Mouse (Mus musculus) activated CD4-positive, CD25-positive, alpha-beta regulatory T cell (primary cell): ENCODE results near the gene Mob3c. TPM values are rescaled to one million over a fixed set of nuclear protein-coding genes. Genes with fewer than 3 reads are reported as not detected.

ENCODE experiments used
- polyA plus RNA-seq, 2 experiments: library from polyadenylated mRNA; unstranded; fragments of 100-300 nt; shearing (Covaris generic); gene quantifications; one replicate each; pipeline ENCODE4 v1.2.1; 2017

Mob3c gene
- 10 to 100 TPM; 26.9 to 27.0 TPM for polyA plus RNA-seq

GRCm38 (mm10) chr4:115827888-115828571 is at the start of gene Mob3c:
Gene Mob3c (plus strand): TSS chr4:115828092.

GRCm38 (mm10) chr4:115780918-115781317 is 47.0 kb upstream of the Mob3c start, which contains the start of gene Tex38:
Gene Tex38 (minus strand): TSS chr4:115781018.

GRCm38 (mm10) chr4:115784769-115785510 is 43.0 kb upstream of the Mob3c start, which contains the start of gene Atpaf1:
Gene Atpaf1 (plus strand): TSS chr4:115784812.

GRCm38 (mm10) chr4:115838696-115839641 is 11.1 kb downstream of the Mob3c start, which contains the start of gene Mknk1:
Gene Mknk1 (plus strand): TSS chr4:115839198.

GRCm38 (mm10) chr4:115884022-115884421 is 56.1 kb downstream of the Mob3c start, which contains the start of gene Kncn:
Gene Kncn (plus strand): TSS chr4:115884400.

Other genes starting within 250 kb of the Mob3c start
- not detected for gene Cyp4a32, start 227.1 kb upstream of the Mob3c start, polyA plus RNA-seq
- gene Cyp4b1, start 180.4 kb upstream of the Mob3c start, polyA plus RNA-seq, result not detected
- 10 to 100 TPM; 49.0 to 54.1 TPM for gene Efcab14, start 90.3 kb upstream of the Mob3c start, polyA plus RNA-seq
- under 1 TPM in 1 of 2 experiments, not detected in 1; 0.37 TPM for gene Tex38, start 47.1 kb upstream of the Mob3c start, polyA plus RNA-seq
- 10 to 100 TPM; 30.4 to 31.9 TPM for gene Atpaf1, start 43.3 kb upstream of the Mob3c start, polyA plus RNA-seq
- 10 to 100 TPM; 40.0 to 48.2 TPM for gene Mknk1, start 11.1 kb downstream of the Mob3c start, polyA plus RNA-seq
- under 1 TPM in 1 of 2 experiments, not detected in 1; 0.61 TPM for gene Kncn, start 56.3 kb downstream of the Mob3c start, polyA plus RNA-seq
- under 1 TPM in 1 of 2 experiments, not detected in 1; 0.21 TPM for gene 6430628N08Rik, start 62.6 kb downstream of the Mob3c start, polyA plus RNA-seq
- gene Dmbx1, start 111.8 kb downstream of the Mob3c start, polyA plus RNA-seq, result under 1 TPM; 0.02 to 0.05 TPM
- gene Faah, start 189.8 kb downstream of the Mob3c start, polyA plus RNA-seq, result 100 to 1,000 TPM; 122 to 138 TPM
- 10 to 100 TPM; 23.7 to 24.6 TPM for gene Nsun4, start 225.8 kb downstream of the Mob3c start, polyA plus RNA-seq
- gene Uqcrh, start 247.0 kb downstream of the Mob3c start, polyA plus RNA-seq, result 100 to 1,000 TPM; 487 to 596 TPM
- 10 to 100 TPM; 43.3 to 46.4 TPM for gene Lrrc41, start 247.2 kb downstream of the Mob3c start, polyA plus RNA-seq